Mouse (Mus musculus) forebrain, embryonic 14.5 days (tissue): Measurements from ENCODE around the gene Elmo1. TPM values are rescaled to one million over a fixed set of nuclear protein-coding genes. Genes with fewer than 3 reads are reported as not detected.

ENCODE experiments used
- ATAC-seq: fragments of 200-750 bp; cut with Nextera tagmentation; 2 replicates; pipeline ENCODE4 v1.8.0; 2017; ENCODE audit warnings: mild to moderate bottlenecking, moderate library complexity
- DNase-seq: peaks from one replicate; pipeline ENCODE4 v3.0.0-alpha.2; 2015; ENCODE audit warnings: low spot score
- H3K27ac ChIP-seq: fragments of 300-500 bp; sonication (generic); 2 replicates; pipeline ENCODE4 v1.5.1; 2014; ENCODE audit warnings: low read depth, mild to moderate bottlenecking, control low read depth, low read length, moderate library complexity
- H3K27me3 ChIP-seq: fragments of 300-500 bp; sonication (generic); replicated peaks from 2 replicates; pipeline ENCODE4 v1.6.1; 2014; ENCODE audit warnings: low read length, control low read depth, mixed read lengths; ENCODE audit not compliant: control insufficient read depth, insufficient read depth
- H3K36me3 ChIP-seq: fragments of 300-500 bp; sonication (generic); 2 replicates; pipeline ENCODE4 v1.6.1; 2014; ENCODE audit warnings: low read length, control low read depth; ENCODE audit not compliant: control insufficient read depth, insufficient read depth
- H3K4me1 ChIP-seq: fragments of 300-500 bp; sonication (generic); 2 replicates; pipeline ENCODE4 v1.6.1; 2014; ENCODE audit warnings: antibody characterized with exemption, low read length, control low read depth; ENCODE audit not compliant: control insufficient read depth, insufficient read depth
- H3K4me2 ChIP-seq: fragments of 300-500 bp; sonication (generic); 2 replicates; pipeline ENCODE4 v1.6.1; 2014; ENCODE audit warnings: mild to moderate bottlenecking, control low read depth, low read length
- H3K4me3 ChIP-seq: fragments of 300-500 bp; sonication (generic); 2 replicates; pipeline ENCODE4 v1.5.1; 2014; ENCODE audit warnings: low read depth, low read length, control low read depth
- H3K9ac ChIP-seq: fragments of 300-500 bp; sonication (generic); 2 replicates; pipeline ENCODE4 v1.6.1; 2014; ENCODE audit warnings: mild to moderate bottlenecking, low read length, control low read depth, moderate library complexity
- H3K9me3 ChIP-seq: fragments of 300-500 bp; sonication (generic); replicated peaks from 2 replicates; pipeline ENCODE4 v1.6.1; 2016; ENCODE audit warnings: low read length, control low read depth, mixed read lengths; ENCODE audit not compliant: control insufficient read depth
- WGBS: fragments of 180-500 bp; shearing (Covaris S2); extraction: QIAGEN DNeasy Blood & Tissue Kit; methylation state at CpG from one replicate; pipeline ENCODE4 v1.1.7; 2014; 5-methylcytosine and 5-hydroxymethylcytosine counted together
- polyA plus RNA-seq: library from polyadenylated mRNA; unstranded; fragments of >200 nt; fragmentation: Nextera tagmentation; extraction: Ambion mirVana; gene quantifications from 2 replicates; pipeline ENCODE4 v1.2.1, GENCODE M21; 2014

Gene Elmo1
- polyA plus RNA-seq, 1 experiment from 2014 or later, result 22.6 TPM

DNA sequence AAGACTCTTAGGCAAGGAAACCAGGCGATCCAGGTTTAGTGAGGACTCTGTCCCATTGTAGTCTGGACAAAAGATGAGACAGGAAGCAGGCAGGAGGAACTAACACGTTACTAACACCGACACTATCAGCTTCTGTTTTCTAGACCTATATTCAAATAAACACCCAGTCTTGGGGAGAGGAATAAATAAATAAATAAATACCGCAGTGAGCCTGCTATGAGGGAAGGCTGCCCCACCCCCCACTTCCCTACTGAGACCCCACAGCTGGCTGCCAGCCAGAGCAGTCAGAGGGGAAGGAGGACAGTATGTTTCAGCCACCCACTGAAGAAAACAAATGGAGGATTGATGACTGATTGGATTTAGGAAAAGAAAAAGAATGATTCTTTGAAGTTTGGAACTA is 9.2 kb downstream of the Elmo1 start:
- H3K36me3 ChIP-seq, result no peaks in the 10 kb centered on the region
- ATAC-seq (peak; percentile 55; the same call in 1 of the 2 replicates), DNase-seq (peak; percentile 33)
- no peak overlapping the region for H3K4me2 ChIP-seq
- no peak overlapping the region for H3K9ac ChIP-seq
- H3K4me1 ChIP-seq, result no peaks in the 10 kb centered on the region
- H3K9me3 ChIP-seq, result no peaks in the 10 kb centered on the region
- peaks cover 4% of the 10 kb centered on the region; the same call in 1 of the 2 replicates for H3K27me3 ChIP-seq
- no peak overlapping the region for H3K27ac ChIP-seq
- 13% methylated on average over 4 of the region's 4 CpGs for WGBS
- H3K4me3 ChIP-seq, result no peak overlapping the region

DNA sequence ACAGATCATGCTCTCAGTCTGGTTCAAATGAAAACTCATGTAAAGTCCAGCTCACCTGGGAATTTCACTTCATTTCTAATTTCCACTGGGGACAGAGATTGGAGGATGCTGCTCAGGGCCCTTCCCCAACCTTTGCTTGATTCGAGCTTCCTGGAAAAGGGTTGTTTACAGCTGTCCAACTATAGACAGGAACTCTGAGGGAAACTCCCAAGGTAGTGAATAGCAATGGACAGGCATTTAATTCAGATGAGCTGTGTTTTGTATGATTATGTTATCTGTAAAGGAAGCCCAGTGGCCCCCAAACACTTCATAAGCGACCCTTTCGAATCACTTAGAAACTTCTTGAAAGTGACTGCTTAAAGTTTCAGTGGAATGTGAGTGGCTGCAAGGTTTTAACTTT is 10.0 kb downstream of the Elmo1 start:
- Histone ChIP-seq H3K27me3 (peaks cover 5% of the 10 kb centered on the region; the same call in 1 of the 2 replicates), H3K9me3 (no peaks in the 10 kb centered on the region), H3K27ac (no peak overlapping the region), H3K4me3 (no peak overlapping the region), H3K9ac (no peak overlapping the region), H3K4me2 (no peak overlapping the region), H3K4me1 (no peaks in the 10 kb centered on the region), H3K36me3 (no peaks in the 10 kb centered on the region)
- no peak for DNase-seq
- 86% methylated on average over 3 of the region's 3 CpGs for WGBS
- no peak for ATAC-seq

- Histone ChIP-seq H3K9me3 (no peaks in the 10 kb centered on the region), H3K27me3 (peaks cover 12% of the 10 kb centered on the region; the same call in 1 of the 2 replicates), H3K27ac (no peak overlapping the region), H3K4me1 (no peaks in the 10 kb centered on the region), H3K9ac (no peak overlapping the region), H3K4me2 (no peak overlapping the region), H3K4me3 (no peak overlapping the region), H3K36me3 (no peaks in the 10 kb centered on the region)
- 92% methylated on average over 5 of the region's 5 CpGs for whole genome bisulfite sequencing
- ATAC-seq (no peak), DNase-seq (no peak)
These were observed 11.3 kb downstream of the Elmo1 start for GRCm38 (mm10) chr13:20101691-20102090.

- Histone ChIP-seq H3K36me3 (no peaks in the 10 kb centered on the region), H3K4me3 (no peak overlapping the region), H3K27me3 (peaks cover 12% of the 10 kb centered on the region; the same call in 1 of the 2 replicates), H3K4me2 (no peak overlapping the region), H3K9me3 (no peaks in the 10 kb centered on the region), H3K4me1 (no peaks in the 10 kb centered on the region), H3K27ac (no peak overlapping the region), H3K9ac (no peak overlapping the region)
- DNase-seq, result no peak
- WGBS, result 76% methylated on average over 2 of the region's 2 CpGs
- ATAC-seq, result no peak
These were observed 14.4 kb downstream of the Elmo1 start for GRCm38 (mm10) chr13:20104791-20105190.

- ATAC-seq (no peak), DNase-seq (no peak)
- H3K9ac ChIP-seq, result no peak overlapping the region
- 0 out of 2 replicates have a peak, but pooled peaks cover 2% of the 10 kb centered on the region for H3K4me1 ChIP-seq
- no peak overlapping the region for H3K4me2 ChIP-seq
- 97% methylated on average over 2 of the region's 2 CpGs for WGBS
- no peaks in the 10 kb centered on the region for H3K36me3 ChIP-seq
- H3K9me3 ChIP-seq, result no peaks in the 10 kb centered on the region
- H3K27ac ChIP-seq, result no peak overlapping the region
- 0 out of 2 replicates have a peak, but pooled peaks cover 12% of the 10 kb centered on the region for H3K27me3 ChIP-seq
- no peak overlapping the region for H3K4me3 ChIP-seq
These were observed 15.6 kb downstream of the Elmo1 start for GRCm38 (mm10) chr13:20105996-20106395.

DNA sequence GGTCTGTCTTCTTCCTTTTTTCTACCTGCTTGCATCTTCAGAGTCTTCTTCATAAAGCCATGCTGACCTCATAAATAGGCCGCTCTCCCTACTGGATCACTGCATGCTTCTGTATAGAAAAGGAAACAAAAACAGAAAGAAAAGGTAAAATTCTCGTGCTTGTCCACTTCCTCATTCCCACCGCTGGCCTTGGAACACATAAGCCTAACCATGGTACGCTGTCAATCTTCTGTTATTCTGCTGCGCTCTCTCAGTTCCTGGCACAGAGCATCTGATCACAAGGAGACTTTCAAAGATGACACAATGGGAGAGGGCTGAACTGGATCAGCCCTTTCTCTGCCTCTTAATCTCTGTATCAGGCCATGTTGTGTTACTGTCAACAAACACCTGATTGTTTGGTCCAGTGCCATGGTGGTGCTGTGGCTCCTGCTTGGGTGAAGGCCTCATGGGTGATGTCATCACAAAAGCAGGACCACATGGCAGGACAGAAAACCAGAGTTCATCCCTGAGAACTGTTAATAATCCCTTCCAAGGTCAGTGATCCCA is 17.6 kb downstream of the Elmo1 start:
- ATAC-seq (no peak), DNase-seq (no peak)
- no peak overlapping the region for H3K4me3 ChIP-seq
- H3K36me3 ChIP-seq, result no peaks in the 10 kb centered on the region
- 0 out of 2 replicates have a peak, but pooled peaks cover 2% of the 10 kb centered on the region for H3K4me1 ChIP-seq
- H3K4me2 ChIP-seq, result no peak overlapping the region
- H3K27me3 ChIP-seq, result peaks cover 21% of the 10 kb centered on the region
- WGBS, result 91% methylated on average over 5 of the region's 5 CpGs
- H3K27ac ChIP-seq, result no peak overlapping the region
- no peaks in the 10 kb centered on the region for H3K9me3 ChIP-seq
- H3K9ac ChIP-seq, result no peak overlapping the region

DNA sequence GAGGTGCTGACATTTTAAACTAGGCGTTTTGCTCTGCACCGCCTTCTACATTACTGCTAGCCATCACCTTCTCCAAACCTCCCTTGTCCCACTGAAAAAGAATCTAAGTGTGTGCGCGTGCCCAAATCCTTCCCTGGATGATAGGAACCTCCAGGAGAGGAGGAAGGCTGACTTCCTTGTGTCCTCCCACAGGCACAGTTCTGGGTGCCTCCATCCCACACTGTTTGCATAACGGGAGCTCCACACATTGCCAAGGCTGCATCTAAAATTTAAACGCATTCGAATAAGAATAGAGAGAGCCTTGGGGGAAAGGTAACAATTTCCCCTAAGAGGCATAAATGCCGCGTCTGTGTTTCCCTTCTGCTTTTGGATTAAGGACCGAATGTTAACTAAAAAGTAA is 18.6 kb downstream of the Elmo1 start:
- no peak overlapping the region for H3K4me2 ChIP-seq
- H3K27me3 ChIP-seq, result peaks cover 26% of the 10 kb centered on the region
- H3K4me3 ChIP-seq, result no peak overlapping the region
- no peak overlapping the region for H3K27ac ChIP-seq
- DNase-seq (no peak), ATAC-seq (no peak)
- 0 out of 2 replicates have a peak, but pooled peaks cover 2% of the 10 kb centered on the region for H3K4me1 ChIP-seq
- 49% methylated on average over 10 of the region's 10 CpGs for WGBS
- no peak overlapping the region for H3K9ac ChIP-seq
- no peaks in the 10 kb centered on the region for H3K36me3 ChIP-seq
- H3K9me3 ChIP-seq, result no peaks in the 10 kb centered on the region

DNA sequence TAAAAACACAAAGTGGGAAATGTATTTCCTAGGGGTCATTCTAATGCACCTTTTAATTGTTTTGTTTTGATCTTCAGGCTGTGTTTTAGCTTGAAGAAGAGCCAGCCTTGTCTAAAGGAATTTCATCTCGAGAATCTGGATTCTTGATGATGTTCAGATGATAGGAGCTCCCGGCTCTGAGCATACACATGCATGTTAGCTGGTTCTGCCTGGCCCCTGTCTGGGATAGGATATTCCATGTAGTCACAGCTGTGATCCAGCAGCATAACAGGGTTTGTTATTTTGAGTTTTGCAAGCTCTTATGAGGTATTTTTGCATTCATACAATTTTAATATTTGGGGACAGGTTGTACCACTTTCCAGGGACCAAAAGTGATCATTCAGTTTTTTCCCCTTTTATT is 19.1 kb downstream of the Elmo1 start:
- H3K4me3 ChIP-seq, result no peak overlapping the region
- H3K9me3 ChIP-seq, result no peaks in the 10 kb centered on the region
- ATAC-seq (no peak), DNase-seq (no peak)
- peaks cover 31% of the 10 kb centered on the region for H3K27me3 ChIP-seq
- no peaks in the 10 kb centered on the region for H3K36me3 ChIP-seq
- no peak overlapping the region for H3K27ac ChIP-seq
- WGBS, result 57% methylated on average over 2 of the region's 2 CpGs
- H3K9ac ChIP-seq, result no peak overlapping the region
- 0 out of 2 replicates have a peak, but pooled peaks cover 2% of the 10 kb centered on the region for H3K4me1 ChIP-seq
- no peak overlapping the region for H3K4me2 ChIP-seq

DNA sequence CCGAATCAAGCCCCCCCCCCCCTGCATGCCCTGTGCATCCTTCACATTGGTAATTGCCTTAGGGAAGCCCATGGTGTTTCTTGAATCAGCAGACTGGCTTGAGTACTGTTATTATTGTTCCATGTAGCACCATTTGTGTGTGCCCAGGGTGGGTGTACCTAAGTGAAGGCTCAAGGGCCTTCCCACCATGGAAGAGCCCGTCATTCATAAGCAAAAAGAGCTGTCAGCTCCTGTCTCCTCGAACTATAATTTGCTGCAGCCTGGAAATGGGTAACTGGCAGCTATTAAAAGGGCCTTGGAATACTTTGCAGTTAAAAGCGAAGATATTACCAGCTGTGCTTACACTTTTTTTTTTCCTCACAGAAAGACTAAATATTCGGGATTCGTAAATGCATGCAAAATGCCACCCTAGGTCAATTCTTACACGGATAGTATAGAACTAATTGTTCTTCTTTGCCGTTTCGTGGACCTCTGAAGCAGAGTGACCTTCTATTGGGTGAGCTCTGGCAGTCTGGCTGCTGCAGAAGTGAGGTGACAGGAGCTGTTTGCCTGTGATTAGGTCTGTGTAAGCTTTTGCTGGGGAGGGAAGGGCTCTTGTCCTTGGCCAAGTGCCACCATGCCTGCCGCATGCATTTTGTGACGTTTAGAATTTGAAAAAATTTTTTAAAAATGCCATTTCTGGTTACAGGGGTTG is 19.7 kb downstream of the Elmo1 start:
- 0 out of 2 replicates have a peak, but pooled peaks cover 2% of the 10 kb centered on the region for H3K4me1 ChIP-seq
- DNase-seq (peak; percentile 55), ATAC-seq (peak; percentile 81)
- no peaks in the 10 kb centered on the region for H3K9me3 ChIP-seq
- 56% methylated on average over 11 of the region's 11 CpGs for WGBS
- H3K27ac ChIP-seq, result 0 out of 2 replicates have a peak overlapping the region, but pooled peaks have one; percentile 39
- H3K27me3 ChIP-seq, result peaks cover 37% of the 10 kb centered on the region
- no peak overlapping the region for H3K4me2 ChIP-seq
- H3K36me3 ChIP-seq, result no peaks in the 10 kb centered on the region
- H3K9ac ChIP-seq, result no peak overlapping the region
- no peak overlapping the region for H3K4me3 ChIP-seq
